Mouse (Mus musculus): Measurements from ENCODE around the gene Exosc8.
"Not testable (repeated sequence)": the region's sequence is repeated elsewhere in the genome, so short reads cannot be mapped to it uniquely, and the experiment has no call there.

Exosc8 gene

DNA sequence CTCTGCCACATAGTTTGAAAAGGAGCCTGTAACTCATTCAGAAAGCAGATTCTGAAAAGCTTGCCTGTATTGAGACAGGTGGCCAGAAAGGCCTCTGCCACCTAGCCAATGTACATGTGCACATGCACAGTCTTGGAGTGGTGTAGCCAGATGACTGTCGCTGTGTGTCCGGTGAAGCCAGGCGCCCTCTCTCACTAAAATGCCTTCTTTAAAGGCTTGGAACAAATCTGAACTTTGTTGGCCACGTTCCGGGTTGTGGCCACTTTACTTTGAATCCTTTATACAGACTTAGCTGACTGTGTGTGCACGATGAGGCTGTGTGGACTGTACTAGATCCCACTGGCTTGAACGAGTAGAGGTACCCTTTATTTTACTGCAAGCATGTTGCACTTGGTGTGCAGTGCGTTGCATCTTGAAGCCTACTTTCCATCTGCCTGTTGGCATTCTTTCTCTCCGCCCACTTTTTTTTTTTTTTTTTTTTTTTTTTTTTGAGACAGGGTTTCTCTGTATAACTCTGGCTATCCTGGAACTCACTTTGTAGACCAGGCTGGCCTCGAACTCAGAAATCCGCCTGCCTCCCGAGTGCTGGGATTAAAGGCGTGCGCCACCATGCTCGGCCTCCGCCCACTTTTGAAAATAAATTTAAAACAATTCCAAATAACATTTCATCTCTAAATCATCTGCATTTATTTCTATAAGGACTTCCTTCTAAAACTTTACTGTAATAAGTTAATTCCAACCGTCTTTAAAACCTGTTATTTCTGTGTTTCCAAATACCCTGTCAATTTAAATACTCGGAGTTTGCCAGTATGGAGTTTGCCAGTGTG, 1.1 kb upstream of the Exosc8 start:
- DNase-seq (ENCODE audit: low spot score in 2 of 2), result no peak

DNA sequence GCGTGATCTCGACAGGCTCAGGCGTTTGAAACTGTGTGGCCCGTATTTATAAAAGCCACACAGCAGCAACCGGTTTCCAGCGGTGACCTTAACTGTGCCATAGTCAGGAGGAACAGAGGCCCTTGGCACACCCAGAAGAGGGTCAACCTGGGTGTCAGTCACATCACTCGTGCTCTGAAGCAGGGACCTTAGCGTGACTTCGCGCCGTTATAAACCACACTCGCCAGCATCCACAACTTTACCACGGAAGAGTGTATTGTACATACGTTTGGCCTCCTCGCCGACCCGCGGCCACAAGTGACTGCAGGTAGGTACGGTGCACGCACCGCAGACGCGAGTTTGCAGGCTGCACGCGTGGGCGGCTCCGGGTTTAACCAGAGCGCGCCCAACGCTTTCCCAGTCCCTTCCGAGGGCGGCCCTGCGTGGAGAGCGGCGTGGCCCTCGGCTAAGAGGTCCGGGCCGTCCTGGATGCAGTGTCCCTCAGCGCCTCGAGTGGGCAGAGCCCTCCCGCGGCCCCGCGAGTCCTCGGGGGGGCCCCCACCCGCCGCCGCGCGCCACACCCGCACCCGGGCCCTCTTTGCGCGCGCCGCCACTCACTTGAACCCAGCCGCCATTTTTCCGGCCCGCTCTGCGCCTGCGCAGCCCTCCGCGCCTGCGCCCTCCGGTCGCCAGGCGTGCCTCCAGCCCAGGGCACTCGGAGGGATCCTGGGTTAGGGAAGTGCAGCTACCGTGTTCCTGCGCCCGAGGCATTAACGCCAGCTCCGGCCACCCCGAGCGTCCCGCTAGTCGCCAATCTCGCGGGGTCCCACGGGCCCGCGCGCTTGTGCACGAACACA, 564 bp downstream of the Exosc8 start:
- peak; percentile 87 to 92 for DNase-seq (ENCODE audit: low spot score in 2 of 2)

- DNase-seq (ENCODE audit: low spot score in 2 of 2), result no peak
Observed at GRCm38 (mm10) chr3:54732371-54732770, 2.8 kb downstream of the Exosc8 start.

DNA sequence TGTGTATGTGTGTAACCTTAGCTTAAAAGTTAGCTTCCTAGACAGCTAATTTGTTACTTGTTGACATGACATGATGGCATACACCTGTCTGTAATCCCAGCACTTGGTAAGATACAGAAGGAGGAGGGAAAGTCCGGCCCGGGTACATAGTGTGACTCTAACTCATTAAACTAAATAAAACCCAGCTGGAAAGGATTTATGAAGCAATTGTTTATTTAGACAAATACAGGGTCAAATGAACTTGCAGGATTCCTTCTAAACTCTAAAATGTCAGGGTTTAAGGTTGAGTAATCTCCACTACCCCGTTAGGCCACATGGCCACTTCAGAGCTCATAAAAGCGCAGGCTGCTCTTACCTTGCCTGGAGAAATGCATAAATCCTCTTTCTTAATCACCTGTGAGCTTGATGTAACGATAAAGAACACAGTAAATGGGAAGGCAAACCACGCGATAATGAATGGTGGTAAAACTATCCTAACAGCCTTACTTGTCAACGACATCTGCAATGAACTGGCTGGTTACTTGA, 3.5 kb downstream of the Exosc8 start:
- no peak for DNase-seq (ENCODE audit: low spot score in 2 of 2)

GRCm38 (mm10) chr3:54728100-54728499, 7.1 kb downstream of the Exosc8 start:
- DNase-seq (ENCODE audit: low spot score in 2 of 2), result no peak

GRCm38 (mm10) chr3:54727588-54727987, 7.6 kb downstream of the Exosc8 start:
- no peak for DNase-seq (ENCODE audit: low spot score in 2 of 2)

GRCm38 (mm10) chr3:54725344-54725743, 9.8 kb downstream of the Exosc8 start:
- DNase-seq (ENCODE audit: low spot score in 2 of 2), result no peak

DNA sequence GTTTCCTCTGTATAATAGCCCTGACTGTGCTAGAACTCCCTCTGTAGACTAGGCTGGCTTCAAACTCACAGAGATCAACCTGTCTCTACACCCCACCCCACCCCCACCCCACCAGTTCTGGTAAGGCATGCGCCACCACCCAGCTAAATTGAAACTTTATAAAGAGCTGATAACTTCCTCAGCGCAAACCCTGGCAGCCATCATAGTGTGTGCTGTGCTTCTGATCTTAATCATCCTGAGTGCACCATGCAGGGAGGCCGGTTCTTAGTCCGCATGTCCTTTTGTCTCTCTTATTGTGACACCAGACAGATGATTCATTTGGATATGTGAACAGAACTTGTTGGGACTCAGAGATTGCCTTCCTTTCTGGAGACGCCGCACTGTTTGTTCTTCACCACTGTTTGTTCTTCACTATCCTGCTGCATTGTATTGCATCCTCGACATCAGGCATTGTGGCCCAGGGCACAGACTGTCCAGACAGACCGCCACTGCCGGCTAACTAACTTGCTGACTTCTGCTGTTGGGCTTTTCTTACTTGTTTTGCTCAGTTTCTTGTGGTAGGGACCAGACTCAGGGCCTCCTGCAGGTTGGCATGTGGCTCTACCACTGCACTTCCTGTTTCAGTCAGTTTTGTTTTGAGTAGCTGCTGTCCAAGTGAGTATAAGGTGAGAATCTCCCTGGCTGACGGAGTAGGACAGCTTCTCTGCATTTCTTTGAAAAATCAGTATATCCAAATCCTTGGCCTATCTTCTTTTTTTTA, 11.3 kb downstream of the Exosc8 start:
- no peak for DNase-seq (ENCODE audit: low spot score in 2 of 2)

DNA sequence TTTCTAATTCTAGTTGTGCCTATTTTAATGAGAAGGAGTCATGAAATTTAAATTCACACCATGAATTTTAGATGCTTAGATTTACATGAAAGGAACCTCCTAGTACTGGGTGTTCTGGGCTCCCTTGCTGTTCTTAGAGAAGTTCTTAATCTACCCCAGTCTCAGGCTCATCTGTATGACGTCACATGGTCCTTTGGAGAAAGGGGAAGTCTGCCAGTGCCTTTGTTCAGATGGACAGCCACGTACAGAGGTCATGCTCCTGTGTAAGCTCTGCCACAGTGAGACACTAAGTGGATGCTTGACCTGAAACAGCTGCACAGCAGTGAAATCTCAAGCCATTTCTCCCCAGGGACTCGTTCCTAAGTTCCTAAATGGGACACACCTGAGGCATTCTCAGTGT, 16.2 kb downstream of the Exosc8 start:
- DNase-seq (ENCODE audit: low spot score in 2 of 2), result no peak

GRCm38 (mm10) chr3:54717348-54717747, 17.8 kb downstream of the Exosc8 start:
- no peak for DNase-seq (ENCODE audit: low spot score in 2 of 2)

DNA sequence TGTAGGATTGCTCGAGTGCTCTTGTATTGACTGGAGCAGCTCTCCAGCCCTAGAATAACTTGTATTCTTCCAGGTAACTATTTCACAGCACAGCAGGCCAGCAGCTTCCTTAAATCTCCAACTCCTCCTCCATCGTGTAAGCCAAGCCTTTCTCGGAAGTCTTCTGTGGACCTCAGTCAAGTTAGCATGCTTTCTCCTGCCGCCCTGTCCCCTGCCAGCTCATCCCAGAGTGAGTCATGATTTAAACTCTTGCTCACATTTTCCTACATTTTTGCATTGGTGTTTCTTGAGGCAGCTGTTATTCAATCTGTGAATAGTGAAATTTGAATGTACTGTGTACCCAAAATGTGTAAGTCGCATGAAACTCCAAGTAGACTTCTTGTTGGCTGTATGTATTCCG, 19.7 kb downstream of the Exosc8 start:
- DNase-seq (ENCODE audit: low spot score in 2 of 2), result no peak

DNA sequence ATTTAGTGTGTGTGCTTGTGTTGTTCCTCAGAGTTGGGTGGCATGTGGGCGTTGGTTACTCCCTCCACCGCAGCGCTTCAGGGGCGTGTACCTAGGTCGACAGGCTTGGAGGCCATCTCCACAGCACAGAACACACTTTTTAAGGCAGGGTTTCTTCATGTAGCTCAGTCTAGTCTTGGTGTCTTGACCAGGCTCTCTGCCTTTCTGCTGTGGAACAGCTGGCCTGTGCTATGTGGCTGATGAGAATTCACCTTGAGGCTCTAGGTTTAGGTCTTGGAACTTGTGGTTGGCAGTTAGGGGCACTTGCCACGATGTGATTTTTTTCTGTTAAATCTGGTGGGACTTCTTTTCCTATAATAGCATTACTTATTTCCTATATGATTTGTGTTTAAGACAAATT, 20.9 kb downstream of the Exosc8 start, which contains the start of gene Gm21958:
TSS of gene Gm21958 (minus strand) at position 101 of the 400 bp plus-strand sequence.
- DNase-seq (ENCODE audit: low spot score in 2 of 2), result no peak

GRCm38 (mm10) chr3:54708972-54709371, 26.2 kb downstream of the Exosc8 start:
- DNase-seq (ENCODE audit: low spot score in 2 of 2), result no peak

- DNase-seq (ENCODE audit: low spot score in 2 of 2), result not testable (repeated sequence)
Observed at GRCm38 (mm10) chr3:54704106-54704505, 31.1 kb downstream of the Exosc8 start.

- DNase-seq (ENCODE audit: low spot score in 2 of 2), result no peak
Observed at GRCm38 (mm10) chr3:54699759-54700301, 35.4 kb downstream of the Exosc8 start.

GRCm38 (mm10) chr3:54693056-54693415, 42.2 kb downstream of the Exosc8 start:
- DNase-seq (ENCODE audit: low spot score in 2 of 2), result no peak

DNA sequence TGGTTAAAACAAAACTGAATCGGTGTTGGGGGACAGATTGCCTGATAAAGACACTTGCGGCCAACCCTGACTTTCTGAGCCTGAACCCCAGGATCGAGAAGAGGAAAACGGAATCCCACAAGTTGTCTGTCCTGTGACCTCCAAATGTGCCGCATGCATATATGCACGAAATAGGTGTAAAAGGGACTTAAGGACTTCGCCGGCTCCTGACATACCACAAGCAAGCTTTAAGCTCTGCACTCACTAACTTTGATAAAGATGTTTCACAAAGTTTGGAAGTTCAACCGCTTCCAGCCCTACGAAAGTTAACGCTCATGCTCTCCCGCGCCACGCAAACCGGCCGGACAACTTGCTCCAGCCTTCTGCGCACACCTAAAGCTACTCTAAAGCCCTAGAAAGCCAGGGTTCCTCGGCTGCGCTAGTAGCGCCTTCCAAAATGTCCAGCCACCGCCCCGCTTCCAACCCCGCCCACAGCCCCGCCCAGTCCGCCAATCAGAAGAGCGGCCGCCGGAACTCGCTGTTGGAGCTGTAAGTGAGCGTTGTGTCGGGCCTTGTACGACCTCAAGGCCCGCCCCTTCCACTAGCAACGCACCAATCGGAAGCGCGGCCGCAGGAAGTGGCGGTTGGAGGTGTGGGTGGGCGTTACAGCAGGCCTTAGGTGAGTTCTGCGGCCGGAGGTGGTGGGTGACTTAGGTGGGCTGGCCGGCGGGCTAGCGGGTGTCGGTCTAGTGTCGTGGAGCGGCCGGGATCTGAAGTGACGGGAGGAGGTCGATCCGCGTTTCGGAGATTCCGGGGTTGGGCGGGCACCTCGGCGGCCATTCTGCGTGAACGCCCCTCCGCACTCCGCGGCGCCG, 42.8 kb downstream of the Exosc8 start, which contains the start of gene Supt20:
TSS of gene Supt20 (plus strand) at position 606 of the 854 bp plus-strand sequence.
- peak; percentile 89 to 93 for DNase-seq (ENCODE audit: low spot score in 2 of 2)

GRCm38 (mm10) chr3:54689091-54689490, 46.1 kb downstream of the Exosc8 start:
- DNase-seq (ENCODE audit: low spot score in 2 of 2), result no peak

DNA sequence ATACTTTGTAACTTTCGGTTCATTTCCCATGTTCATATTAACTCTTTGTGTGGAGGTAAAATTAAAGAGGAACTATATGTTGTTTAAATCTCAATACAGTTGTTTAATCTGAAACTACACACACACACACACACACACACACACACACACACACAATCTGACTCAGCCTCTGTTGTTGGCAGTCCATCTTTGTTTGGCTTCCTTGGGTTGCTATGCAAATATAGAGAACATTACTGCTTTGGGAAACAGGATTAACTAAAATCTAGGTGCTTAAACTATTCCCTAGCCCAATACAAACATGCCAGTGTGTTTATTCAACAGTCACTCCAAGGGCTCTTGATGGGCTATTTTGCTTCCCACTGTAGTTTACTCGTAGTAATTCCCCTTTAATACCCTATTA, 47.9 kb downstream of the Exosc8 start:
- no peak for DNase-seq (ENCODE audit: low spot score in 2 of 2)

DNA sequence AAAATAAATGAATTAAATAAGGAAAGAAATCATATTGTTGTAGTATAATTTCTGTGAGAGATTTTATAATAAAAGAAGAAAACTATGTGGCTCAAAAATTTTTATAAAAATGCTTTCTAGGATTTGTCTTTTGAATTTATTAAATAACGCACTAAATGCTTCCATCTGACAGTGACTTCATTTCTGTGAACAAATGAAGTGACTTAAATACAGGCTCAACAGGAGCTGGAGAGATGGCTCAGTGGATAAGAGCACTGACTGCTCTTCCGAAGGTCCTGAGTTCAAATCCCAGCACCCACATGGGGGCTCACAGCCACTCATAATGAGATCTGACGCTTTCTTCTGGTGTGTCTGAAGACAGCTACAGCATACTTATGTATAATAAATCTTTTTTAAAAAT, 50.0 kb downstream of the Exosc8 start:
- DNase-seq (ENCODE audit: low spot score in 2 of 2), result no peak

Data from urinary bladder, postnatal 4 days (tissue).